13 mouse cellular contexts compared by ENCODE assay signal in genomic region chr9:96861092-96861487, GRCm38 (mm10). TPM values are rescaled to one million over a fixed set of nuclear protein-coding genes. Genes with fewer than 3 reads are reported as not detected.
A peak's percentile ranks its signal among the peaks of the same experiment; 100 is the strongest.
DNase-seq lines count a peak whose midpoint lies in the region; ATAC-seq and TF ChIP-seq lines count a peak whose summit lies in the region.
"Had no signal": no experiment of that assay in that cellular context is flagged by ENCODE, and none has a peak within 500 bp of the region (broad histone marks: within the 10 kb centered on the region; RNA-seq: fewer than 3 reads in every experiment).

No protein-coding gene starts in this region.

- peak; percentile 90 for DNase-seq in heart, adult 11 months
- DNase-seq in heart, adult 9 months (ENCODE audit: low spot score in 2 of 2), result no peak
- no peak for DNase-seq in midbrain, embryonic 14.5 days
- no peak for DNase-seq in hindbrain, embryonic 14.5 days (ENCODE audit: low spot score)
- DNase-seq in gastrocnemius, adult 18-20 months (ENCODE audit: low spot score), result no peak
- DNase-seq in spleen, postnatal 4 days (ENCODE audit: low spot score in 2 of 2), result no peak
- DNase-seq: B cell, adult 2 months; kidney, adult 11 months; lung, postnatal 36 days had no signal

- no peak for TF ChIP-seq POLR2A in olfactory bulb, adult 2 months (IDR thresholded peaks at IDR 0.05; ENCODE audit: insufficient read depth, low read depth, low read length)

- no peaks in the 10 kb centered on the region for H3K27me3 ChIP-seq in midbrain, embryonic 15.5 days (replicated peaks)
- no peaks in the 10 kb centered on the region for H3K27me3 ChIP-seq in midbrain, embryonic 14.5 days (ENCODE audit: control insufficient read depth, insufficient read depth, low read length)
- no peaks in the 10 kb centered on the region for H3K27me3 ChIP-seq in hindbrain, embryonic 14.5 days (ENCODE audit: control insufficient read depth, insufficient read depth, low read length)
- H3K27me3 ChIP-seq: limb, embryonic 13.5 days; neural tube, embryonic 12.5 days had no signal

- H3K27ac ChIP-seq in midbrain, embryonic 15.5 days, result peak overlapping the region; percentile 23; the same call in 1 of the 2 replicates
- H3K27ac ChIP-seq in midbrain, embryonic 14.5 days (replicated peaks; ENCODE audit: low read depth, low read length), result no peak overlapping the region
- peak overlapping the region; percentile 46; the same call in 1 of the 2 replicates for H3K27ac ChIP-seq in hindbrain, embryonic 14.5 days
- peak overlapping the region; percentile 74 for H3K27ac ChIP-seq in olfactory bulb, adult 2 months (ENCODE audit: insufficient read depth, low read depth, low read length)
- H3K27ac ChIP-seq: limb, embryonic 13.5 days; neural tube, embryonic 12.5 days had no signal

- H3K4me2 ChIP-seq in midbrain, embryonic 15.5 days, result no peak overlapping the region
- H3K4me2 ChIP-seq in midbrain, embryonic 14.5 days (ENCODE audit: low read length), result no peak overlapping the region
- H3K4me2 ChIP-seq in hindbrain, embryonic 14.5 days (replicated peaks), result no peak overlapping the region
- H3K4me2 ChIP-seq: limb, embryonic 13.5 days; neural tube, embryonic 12.5 days had no signal

- ATAC-seq in midbrain, embryonic 15.5 days (replicated peaks), result no peak
- no peak for ATAC-seq in midbrain, embryonic 14.5 days (ENCODE audit: low FRiP score, low TSS enrichment)
- ATAC-seq in hindbrain, embryonic 14.5 days (ENCODE audit: low FRiP score), result no peak

- no peaks in the 10 kb centered on the region for H3K36me3 ChIP-seq in midbrain, embryonic 15.5 days (replicated peaks)
- no peaks in the 10 kb centered on the region for H3K36me3 ChIP-seq in midbrain, embryonic 14.5 days (ENCODE audit: control insufficient read depth, insufficient read depth, low read length)
- no peaks in the 10 kb centered on the region for H3K36me3 ChIP-seq in hindbrain, embryonic 14.5 days (replicated peaks; ENCODE audit: control insufficient read depth, insufficient read depth)
- H3K36me3 ChIP-seq: limb, embryonic 13.5 days; neural tube, embryonic 12.5 days had no signal

- WGBS in midbrain, embryonic 15.5 days, result 81% methylated on average over 10 of the region's 10 CpGs
- 87% methylated on average over 10 of the region's 10 CpGs for WGBS in midbrain, embryonic 14.5 days
- WGBS in hindbrain, embryonic 14.5 days, result 89% methylated on average over 10 of the region's 10 CpGs
- WGBS in olfactory bulb, adult 2 months, result 19% methylated on average over 10 of the region's 10 CpGs

- peaks cover 21% of the 10 kb centered on the region for H3K4me1 ChIP-seq in midbrain, embryonic 15.5 days
- peaks cover 14% of the 10 kb centered on the region; the same call in 1 of the 2 replicates for H3K4me1 ChIP-seq in midbrain, embryonic 14.5 days (ENCODE audit: control insufficient read depth, insufficient read depth, low read length)
- H3K4me1 ChIP-seq in hindbrain, embryonic 14.5 days (replicated peaks; ENCODE audit: control insufficient read depth, insufficient read depth, low read length), result peaks cover 13% of the 10 kb centered on the region
- peaks cover 39% of the 10 kb centered on the region for H3K4me1 ChIP-seq in olfactory bulb, adult 2 months (ENCODE audit: control insufficient read depth, insufficient read depth, low read length)
- H3K4me1 ChIP-seq: neural tube, embryonic 12.5 days had no signal

- no peaks in the 10 kb centered on the region for H3K9me3 ChIP-seq in midbrain, embryonic 15.5 days
- H3K9me3 ChIP-seq in midbrain, embryonic 14.5 days (ENCODE audit: control insufficient read depth, low read length), result no peaks in the 10 kb centered on the region
- no peaks in the 10 kb centered on the region for H3K9me3 ChIP-seq in hindbrain, embryonic 14.5 days (ENCODE audit: control insufficient read depth, low read length)
- H3K9me3 ChIP-seq: limb, embryonic 13.5 days; neural tube, embryonic 12.5 days had no signal

- no peak for TF ChIP-seq CTCF in olfactory bulb, adult 2 months (IDR thresholded peaks at IDR 0.05; ENCODE audit: insufficient read depth, low read depth, low read length)

- no peak overlapping the region for H3K9ac ChIP-seq in midbrain, embryonic 15.5 days
- H3K9ac ChIP-seq in midbrain, embryonic 14.5 days (replicated peaks; ENCODE audit: low read length), result no peak overlapping the region
- no peak overlapping the region for H3K9ac ChIP-seq in hindbrain, embryonic 14.5 days
- H3K9ac ChIP-seq: limb, embryonic 13.5 days; neural tube, embryonic 12.5 days had no signal

- H3K4me3 ChIP-seq in midbrain, embryonic 15.5 days, result no peak overlapping the region
- H3K4me3 ChIP-seq in midbrain, embryonic 14.5 days (replicated peaks; ENCODE audit: low read depth, low read length), result no peak overlapping the region
- H3K4me3 ChIP-seq in hindbrain, embryonic 14.5 days (replicated peaks; ENCODE audit: low read length), result no peak overlapping the region
- no peak overlapping the region for H3K4me3 ChIP-seq in olfactory bulb, adult 2 months (ENCODE audit: insufficient read depth, low read depth, low read length)
- H3K4me3 ChIP-seq: limb, embryonic 13.5 days; neural tube, embryonic 12.5 days had no signal

RNA-seq across cellular contexts. Expression of gene Pxylp1, which starts 31.4 kb away (rescaled TPM):
- 42.4 and 48.6 TPM in 2 replicates for polyA plus RNA-seq in midbrain, embryonic 15.5 days (2015; fragmentation: Nextera tagmentation; extraction: Ambion mirVana)
- polyA plus RNA-seq in midbrain, embryonic 14.5 days (2014; fragmentation: Nextera tagmentation; extraction: Ambion mirVana), result 52.7 and 66.1 TPM in 2 replicates
- 34.6 and 43.9 TPM in 2 replicates for polyA plus RNA-seq in hindbrain, embryonic 14.5 days (2014; fragmentation: Nextera tagmentation; extraction: Ambion mirVana)
- not detected in 2 replicates for polyA plus RNA-seq in olfactory bulb, adult 2 months (2012; ENCODE audit: insufficient read depth, insufficient read length, low replicate concordance, missing spikeins)
- under 1 TPM; 0.68 to 0.95 TPM for total RNA-seq in gastrocnemius, adult 18-20 months (2021)

Comparison
In these comparisons a context has a peak if more than half of its experiments do, and no peak if none do; other contexts are left out.
1. RNA of gene Pxylp1, which starts 31.4 kb away (polyA plus RNA-seq): 52.7 to 66.1 TPM in midbrain, embryonic 14.5 days, 42.4 to 48.6 TPM in midbrain, embryonic 15.5 days and 34.6 to 43.9 TPM in hindbrain, embryonic 14.5 days; not detected in olfactory bulb, adult 2 months; every median in the first group is over 10 times any median in the second.